Mouse (Mus musculus) heart, adult 2 months (tissue): ENCODE measurements around the gene Creb1.

Source experiments
- CTCF ChIP-seq: fragments of 200-600 bp; IDR thresholded peaks from 2 replicates; pipeline ENCODE4 v1.8.1; 2022; ENCODE audit warnings: antibody characterized with exemption, mild to moderate bottlenecking, moderate library complexity
- EP300 ChIP-seq: fragments of 200-500 bp; IDR thresholded peaks from 2 replicates; pipeline ENCODE4 v1.6.1; 2011; ENCODE audit warnings: low read depth, low read length, control low read depth; ENCODE audit not compliant: insufficient read depth
- POLR2A ChIP-seq: fragments of 200-500 bp; IDR thresholded peaks from 2 replicates; pipeline ENCODE4 v1.6.1; 2011; ENCODE audit warnings: mild to moderate bottlenecking, low read depth, low read length, control low read depth; ENCODE audit not compliant: insufficient read depth

DNA sequence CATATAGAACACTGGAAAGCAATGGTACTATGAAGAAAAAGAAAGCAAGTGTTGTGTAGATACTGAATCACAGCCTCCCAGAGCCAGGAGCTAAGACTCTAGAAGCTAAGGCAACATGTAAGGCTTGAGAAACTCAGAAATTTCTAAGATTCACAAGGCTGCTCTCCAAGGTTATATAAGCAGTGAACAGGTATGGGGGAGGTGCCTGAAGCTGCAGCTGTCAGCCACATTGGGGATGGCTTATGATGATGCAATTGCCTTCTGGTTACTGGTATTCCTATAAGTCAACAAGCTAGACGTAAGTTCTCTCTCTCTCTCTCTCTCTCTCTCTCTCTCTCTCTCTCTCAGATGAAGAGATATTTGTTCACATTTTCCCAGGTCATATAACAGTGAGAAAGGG is 9.3 kb upstream of the Creb1 start:
- TF ChIP-seq POLR2A (no peak), CTCF (no peak), EP300 (no peak)
